Mouse (Mus musculus) bone marrow macrophage, adult 2 months (primary cell): ENCODE measurements around the gene Kctd14.

ENCODE experiments used
- CTCF ChIP-seq: IDR thresholded peaks from 2 replicates; pipeline ENCODE4 v1.5.1; 2012; ENCODE audit warnings: low read depth, mild to moderate bottlenecking, low read length, moderate library complexity
- POLR2A ChIP-seq: IDR thresholded peaks from 2 replicates; pipeline ENCODE4 v1.6.1; 2012; ENCODE audit warnings: mild to moderate bottlenecking, low read depth, low read length, borderline replicate concordance

DNA sequence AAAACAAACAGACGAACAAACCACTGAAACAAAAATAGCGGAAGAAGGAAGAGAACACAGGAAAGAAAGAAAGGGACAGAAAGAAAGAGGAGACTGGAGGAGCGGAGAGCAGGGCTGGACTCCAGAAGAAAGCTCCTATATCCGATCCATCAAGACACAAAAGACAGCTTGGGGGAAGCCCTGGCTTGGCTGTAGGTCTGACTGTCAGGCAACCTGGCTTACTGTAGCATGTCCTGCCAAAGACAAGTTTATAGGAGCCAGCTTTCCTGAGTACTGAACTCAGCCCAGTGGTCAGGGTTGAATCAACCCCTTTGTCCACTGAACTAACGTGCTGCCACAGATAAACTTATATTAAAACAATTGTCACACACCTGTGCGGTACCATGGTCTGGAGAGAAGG is 23.8 kb upstream of the Kctd14 start:
- no peak for TF ChIP-seq POLR2A
- no peak for TF ChIP-seq CTCF
